In the genomic region with DNA sequence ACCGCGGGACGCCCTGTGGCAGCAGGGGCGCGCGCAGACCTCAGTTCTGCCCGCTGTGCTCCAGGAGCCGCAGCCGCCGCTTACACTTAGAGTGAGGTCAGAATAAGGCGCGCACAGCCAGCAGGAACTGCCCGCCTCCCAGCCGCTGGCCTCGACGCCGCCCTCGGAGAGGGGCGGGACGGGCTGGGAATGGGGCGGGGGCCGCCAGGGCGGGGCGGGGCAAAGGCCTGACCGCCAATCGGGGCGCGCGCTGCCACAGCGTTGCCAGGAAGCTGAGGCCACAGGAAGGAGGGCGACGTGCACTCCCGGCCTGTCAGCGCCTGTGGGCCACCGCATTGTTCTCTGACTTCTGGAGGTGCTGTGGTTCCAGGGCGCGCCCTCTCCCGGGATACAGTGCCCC, we compare ENCODE assay signal across 8 mouse cellular contexts.
DNase-seq lines count a peak whose midpoint lies in the region; ATAC-seq lines count a peak whose summit lies in the region.

No protein-coding gene starts in this region.

- peak overlapping the region; percentile 19; the same call in 1 of the 2 replicates for H3K4me3 ChIP-seq in hindbrain, embryonic 11.5 days (ENCODE audit: low read depth, low read length)
- peak overlapping the region; percentile 59 for H3K4me3 ChIP-seq in megakaryocyte, embryonic 14.5 days (replicated peaks)
- H3K4me3 ChIP-seq in stomach, embryonic 15.5 days (replicated peaks): peak overlapping the region; percentile 43

- no peaks in the 10 kb centered on the region for H3K4me1 ChIP-seq in hindbrain, embryonic 11.5 days (replicated peaks; ENCODE audit: control insufficient read depth, insufficient read depth, low read length)
- H3K4me1 ChIP-seq in megakaryocyte, embryonic 14.5 days: no peaks in the 10 kb centered on the region
- H3K4me1 ChIP-seq in stomach, embryonic 15.5 days: no peaks in the 10 kb centered on the region

- no peak overlapping the region for H3K9ac ChIP-seq in hindbrain, embryonic 11.5 days (ENCODE audit: low read depth, low read length)
- no peak overlapping the region for H3K9ac ChIP-seq in stomach, embryonic 15.5 days

- H3K36me3 ChIP-seq in hindbrain, embryonic 11.5 days (ENCODE audit: control insufficient read depth, insufficient read depth, low read length): no peaks in the 10 kb centered on the region
- no peaks in the 10 kb centered on the region for H3K36me3 ChIP-seq in megakaryocyte, embryonic 14.5 days (replicated peaks; ENCODE audit: low read length)
- no peaks in the 10 kb centered on the region for H3K36me3 ChIP-seq in stomach, embryonic 15.5 days

- H3K4me2 ChIP-seq in hindbrain, embryonic 11.5 days (replicated peaks; ENCODE audit: low read depth, low read length): no peak overlapping the region
- H3K4me2 ChIP-seq in stomach, embryonic 15.5 days: peak overlapping the region; percentile 42

- peaks cover 12% of the 10 kb centered on the region; the same call in 1 of the 2 replicates for H3K9me3 ChIP-seq in hindbrain, embryonic 11.5 days (ENCODE audit: control insufficient read depth, low read length)
- H3K9me3 ChIP-seq in megakaryocyte, embryonic 14.5 days: peaks cover 30% of the 10 kb centered on the region
- H3K9me3 ChIP-seq in stomach, embryonic 15.5 days: no peaks in the 10 kb centered on the region

- peak; percentile 42 to 71 for DNase-seq in urinary bladder, adult 18-20 months (ENCODE audit: low spot score in 2 of 2)
- DNase-seq in urinary bladder, postnatal 10 days (ENCODE audit: low spot score): no peak
- peak; percentile 19 for DNase-seq in gastrocnemius, adult 18-20 months (ENCODE audit: low spot score)
- peak; percentile 19 for DNase-seq in hindbrain, embryonic 11.5 days (ENCODE audit: low spot score)
- peak; percentile 2 for DNase-seq in left cerebral cortex, postnatal 4 days

- intact Hi-C loops in left cerebral cortex, postnatal 4 days (cut with DNase I): no loop called here

- H3K27me3 ChIP-seq in hindbrain, embryonic 11.5 days (ENCODE audit: control insufficient read depth, insufficient read depth, low read length): no peaks in the 10 kb centered on the region
- no peaks in the 10 kb centered on the region for H3K27me3 ChIP-seq in megakaryocyte, embryonic 14.5 days (replicated peaks)
- no peaks in the 10 kb centered on the region for H3K27me3 ChIP-seq in stomach, embryonic 15.5 days (replicated peaks)

- H3K27ac ChIP-seq in hindbrain, embryonic 11.5 days (ENCODE audit: low read depth, low read length): no peak overlapping the region
- no peak overlapping the region for H3K27ac ChIP-seq in stomach, embryonic 15.5 days

- 8% methylated on average over 20 of the region's 38 CpGs for WGBS in hindbrain, embryonic 11.5 days
- WGBS in stomach, embryonic 15.5 days: 11% methylated on average over 36 of the region's 38 CpGs

- ATAC-seq in hindbrain, embryonic 11.5 days (ENCODE audit: low FRiP score): 0 out of 2 replicates have a peak, but pooled peaks have one; percentile 45
- peak; percentile 96 for ATAC-seq in stomach, embryonic 15.5 days (ENCODE audit: insufficient read depth, low FRiP score, low read depth)
- ATAC-seq in megakaryocyte-erythroid progenitor cell, adult 5-6 weeks (replicated peaks; ENCODE audit: low FRiP score, low TSS enrichment, poor library complexity, severe bottlenecking): no peak
